Mouse (Mus musculus): Measurements from ENCODE around the gene Gm11541.

The Gm11541 gene

GRCm38 (mm10) chr11:94704472-94704871 is at the start of gene Gm11541:
Gm11541 (minus strand) TSS chr11:94704499.
- DNase-seq (ENCODE audit: low spot score in 2 of 2) = no peak

GRCm38 (mm10) chr11:94752946-94753713 is 48.8 kb upstream of the Gm11541 start:
- no peak for DNase-seq (ENCODE audit: low spot score in 2 of 2)

DNA sequence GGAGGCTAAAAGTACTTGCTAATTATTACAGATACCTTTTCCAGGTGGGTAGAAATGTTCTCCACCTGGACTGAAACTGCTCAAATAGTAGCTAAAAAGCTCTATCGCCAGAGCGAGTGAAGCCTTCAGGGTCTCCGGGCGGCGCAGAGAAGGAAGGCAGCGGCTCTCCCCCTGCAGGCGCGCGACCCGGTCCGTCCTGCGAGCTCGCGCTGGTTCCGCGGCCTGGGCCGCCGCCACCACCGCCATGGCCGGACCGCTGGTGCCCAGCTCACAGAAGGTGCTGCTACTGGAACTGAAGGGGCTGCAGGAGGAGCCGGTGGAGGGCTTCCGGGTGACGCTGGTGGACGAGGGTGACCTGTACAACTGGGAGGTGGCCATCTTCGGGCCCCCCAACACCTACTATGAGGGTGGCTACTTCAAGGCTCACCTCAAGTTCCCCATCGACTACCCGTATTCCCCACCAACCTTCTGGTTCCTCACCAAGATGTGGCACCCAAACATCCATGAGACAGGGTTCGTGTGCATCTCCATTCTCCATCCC is 37.5 kb upstream of the Gm11541 start, which contains the start of gene Cdc34b:
Cdc34b (plus strand) TSS at position 51 of the 541 bp plus-strand sequence.
- no peak for DNase-seq (ENCODE audit: low spot score in 2 of 2)

DNA sequence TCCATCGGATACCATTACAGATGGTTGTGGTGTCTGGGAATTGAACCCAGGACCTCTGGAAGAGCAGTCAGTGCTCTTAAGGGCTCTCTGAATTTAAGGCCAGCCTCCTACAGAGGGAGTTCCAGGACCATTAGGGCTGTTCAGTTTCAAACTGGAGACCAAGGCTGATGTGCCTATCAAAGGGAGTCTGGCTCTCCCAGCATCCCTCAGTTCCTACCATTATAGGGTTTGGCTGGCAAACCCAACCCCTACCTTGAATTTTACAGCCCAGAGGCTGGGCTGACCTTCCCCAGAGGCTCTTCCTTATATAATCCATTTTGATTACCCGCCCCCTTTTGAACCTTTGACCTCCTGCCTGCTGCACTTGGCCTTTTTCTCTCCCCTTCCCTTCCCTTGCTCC is 31.4 kb upstream of the Gm11541 start:
- no peak for DNase-seq (ENCODE audit: low spot score in 2 of 2)

DNA sequence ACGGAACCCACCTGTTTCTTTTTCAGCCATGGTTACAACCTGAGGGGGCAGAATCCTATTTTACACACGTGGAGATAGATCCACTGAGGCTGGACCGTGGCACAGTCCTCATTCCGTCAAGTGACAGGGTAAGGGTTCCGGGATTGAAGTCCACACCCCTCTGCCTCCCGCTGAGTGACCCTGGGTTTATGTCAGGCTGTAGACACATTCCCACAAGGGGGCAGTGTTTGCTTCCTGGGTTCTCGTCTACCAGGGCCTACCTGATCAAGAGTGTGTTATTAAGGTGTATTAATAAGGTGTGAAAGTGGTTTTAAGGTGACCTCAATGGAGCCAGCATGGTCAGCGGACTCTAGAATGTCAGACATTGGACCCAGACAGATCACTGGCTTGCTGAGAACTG is 28.5 kb upstream of the Gm11541 start:
- DNase-seq (ENCODE audit: low spot score in 2 of 2) = no peak

GRCm38 (mm10) chr11:94731229-94731628 is 26.9 kb upstream of the Gm11541 start:
- DNase-seq (ENCODE audit: low spot score in 2 of 2) = no peak

- DNase-seq (ENCODE audit: low spot score in 2 of 2) = peak in 1 of 2 experiments; percentile 67
Measured at GRCm38 (mm10) chr11:94730261-94730660, 26.0 kb upstream of the Gm11541 start.

GRCm38 (mm10) chr11:94729565-94729964 is 25.3 kb upstream of the Gm11541 start:
- no peak for DNase-seq (ENCODE audit: low spot score in 2 of 2)

- no peak for DNase-seq (ENCODE audit: low spot score in 2 of 2)
Measured at GRCm38 (mm10) chr11:94728545-94728944, 24.2 kb upstream of the Gm11541 start.

- no peak for DNase-seq (ENCODE audit: low spot score in 2 of 2)
Measured at GRCm38 (mm10) chr11:94727306-94727705, 23.0 kb upstream of the Gm11541 start.

DNA sequence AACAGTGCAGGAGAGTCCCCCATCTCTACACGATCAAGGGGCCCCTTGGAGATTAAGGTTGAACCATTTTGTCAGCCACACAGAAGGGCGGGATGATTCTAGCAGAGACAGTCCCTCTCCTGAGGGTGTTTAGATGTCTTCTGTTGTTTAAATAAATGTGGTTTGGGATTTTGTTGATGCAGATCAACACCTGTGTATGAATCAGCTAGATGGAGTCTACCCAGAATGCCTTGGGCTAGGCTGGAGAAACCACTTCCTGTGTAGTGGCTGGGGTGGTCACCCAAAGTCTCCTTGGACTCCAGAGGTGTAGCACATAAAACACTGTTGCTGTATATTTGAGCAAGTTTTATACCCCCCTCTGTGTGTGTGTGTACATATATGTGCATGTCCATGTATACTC is 14.9 kb upstream of the Gm11541 start:
- no peak for DNase-seq (ENCODE audit: low spot score in 2 of 2)

- DNase-seq (ENCODE audit: low spot score in 2 of 2) = no peak
Measured at GRCm38 (mm10) chr11:94718113-94718909, 14.0 kb upstream of the Gm11541 start.

DNA sequence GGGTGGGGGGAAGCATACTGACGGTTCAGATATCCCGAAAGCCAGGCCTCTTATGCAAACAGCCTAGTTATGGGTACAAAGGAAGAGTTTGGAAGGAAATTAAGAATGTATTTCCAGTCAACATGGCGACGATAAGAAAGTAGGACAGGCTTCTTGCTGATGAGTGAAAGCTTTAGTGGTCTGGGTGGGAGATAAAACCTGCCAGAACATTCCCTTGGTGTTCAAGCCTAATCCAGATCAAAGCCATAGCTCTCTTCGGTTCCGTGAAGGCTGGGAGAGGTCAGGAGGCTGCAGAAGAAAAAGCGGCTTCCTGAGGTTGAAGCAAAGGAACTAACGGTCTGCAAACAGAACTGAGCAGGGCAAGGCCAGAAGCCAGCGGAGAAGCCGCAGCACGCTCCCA is 12.9 kb upstream of the Gm11541 start:
- no peak for DNase-seq (ENCODE audit: low spot score in 2 of 2)

DNA sequence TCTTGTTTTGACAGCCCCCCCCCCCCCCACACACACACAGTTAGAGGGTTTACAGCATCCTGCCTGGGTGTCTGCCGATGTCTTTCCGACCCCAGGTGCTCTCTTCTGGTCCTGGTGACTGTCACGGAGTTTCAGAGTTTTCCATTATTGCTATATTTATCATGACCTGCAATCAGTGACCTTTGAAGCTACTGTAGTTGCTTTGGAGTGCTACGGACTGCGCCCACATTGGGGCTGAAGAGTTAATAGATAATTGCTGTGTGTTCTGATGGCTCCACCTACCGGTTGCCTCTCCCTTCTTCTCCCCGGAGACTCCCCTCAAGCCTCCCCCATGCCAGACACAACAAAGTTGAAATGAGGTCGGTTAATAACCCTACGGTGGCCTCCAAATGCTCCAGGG is 12.5 kb upstream of the Gm11541 start:
- no peak for DNase-seq (ENCODE audit: low spot score in 2 of 2)

DNA sequence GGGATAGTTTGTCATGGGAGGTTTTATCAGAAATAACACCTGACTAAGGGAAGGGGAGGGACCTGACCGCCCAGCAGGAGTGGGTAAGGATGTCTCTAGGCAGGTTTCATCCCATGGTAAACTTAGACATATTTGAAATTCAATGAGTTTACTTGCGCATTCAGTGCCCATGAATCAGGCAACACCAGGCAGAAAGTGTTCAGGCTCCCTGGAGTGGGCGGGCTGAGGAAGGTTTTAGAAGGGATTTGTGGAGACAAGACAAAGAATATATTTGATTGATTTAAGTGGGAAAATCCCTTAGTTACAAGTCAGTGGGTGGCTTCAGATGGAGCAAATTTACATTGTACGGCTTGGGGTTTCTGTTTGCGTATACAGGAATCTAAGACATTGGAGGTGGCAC is 11.3 kb upstream of the Gm11541 start:
- peak; percentile 17 to 31 for DNase-seq (ENCODE audit: low spot score in 2 of 2)

GRCm38 (mm10) chr11:94713246-94713860 is 9.1 kb upstream of the Gm11541 start:
- no peak for DNase-seq (ENCODE audit: low spot score in 2 of 2)

DNA sequence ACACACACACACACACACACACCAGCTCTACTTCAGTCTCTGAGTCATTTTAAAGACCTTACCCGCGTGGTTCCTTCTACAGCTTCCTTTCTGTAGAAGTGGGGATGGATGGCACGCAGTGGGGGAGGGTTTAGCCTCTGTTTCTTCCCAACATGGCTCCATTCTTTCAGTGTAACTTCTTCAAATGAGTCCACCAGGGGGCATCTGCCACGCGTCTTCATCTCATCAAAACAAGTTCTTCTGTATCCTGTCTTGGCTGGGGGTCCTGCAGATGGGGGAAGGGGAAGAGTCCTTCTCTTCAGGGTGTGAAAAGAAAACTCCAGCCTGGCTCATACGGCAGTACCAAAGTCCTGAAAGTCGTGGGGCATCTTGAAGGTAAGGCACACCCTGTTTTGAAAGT is 279 bp downstream of the Gm11541 start:
- DNase-seq (ENCODE audit: low spot score in 2 of 2) = no peak

DNA sequence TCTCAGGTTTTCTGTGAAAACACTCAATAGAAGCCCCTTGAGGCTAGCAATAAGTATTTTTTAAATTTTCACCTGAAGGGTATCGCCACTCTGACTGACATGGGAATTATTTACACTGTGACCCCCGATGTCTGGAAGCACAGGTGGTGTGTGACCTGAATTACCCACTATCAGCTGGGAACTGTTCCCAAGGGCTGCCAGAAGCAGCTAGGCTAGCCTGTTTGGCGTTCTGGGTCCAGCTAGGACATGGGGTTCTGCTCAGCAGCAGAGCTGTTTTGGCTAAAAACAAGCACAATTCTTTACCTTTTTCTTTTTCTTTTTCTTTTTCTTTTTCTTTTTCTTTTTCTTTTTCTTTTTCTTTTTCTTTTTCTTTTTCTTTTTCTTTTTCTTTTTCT is 2.1 kb downstream of the Gm11541 start:
- no peak for DNase-seq (ENCODE audit: low spot score in 2 of 2)

DNA sequence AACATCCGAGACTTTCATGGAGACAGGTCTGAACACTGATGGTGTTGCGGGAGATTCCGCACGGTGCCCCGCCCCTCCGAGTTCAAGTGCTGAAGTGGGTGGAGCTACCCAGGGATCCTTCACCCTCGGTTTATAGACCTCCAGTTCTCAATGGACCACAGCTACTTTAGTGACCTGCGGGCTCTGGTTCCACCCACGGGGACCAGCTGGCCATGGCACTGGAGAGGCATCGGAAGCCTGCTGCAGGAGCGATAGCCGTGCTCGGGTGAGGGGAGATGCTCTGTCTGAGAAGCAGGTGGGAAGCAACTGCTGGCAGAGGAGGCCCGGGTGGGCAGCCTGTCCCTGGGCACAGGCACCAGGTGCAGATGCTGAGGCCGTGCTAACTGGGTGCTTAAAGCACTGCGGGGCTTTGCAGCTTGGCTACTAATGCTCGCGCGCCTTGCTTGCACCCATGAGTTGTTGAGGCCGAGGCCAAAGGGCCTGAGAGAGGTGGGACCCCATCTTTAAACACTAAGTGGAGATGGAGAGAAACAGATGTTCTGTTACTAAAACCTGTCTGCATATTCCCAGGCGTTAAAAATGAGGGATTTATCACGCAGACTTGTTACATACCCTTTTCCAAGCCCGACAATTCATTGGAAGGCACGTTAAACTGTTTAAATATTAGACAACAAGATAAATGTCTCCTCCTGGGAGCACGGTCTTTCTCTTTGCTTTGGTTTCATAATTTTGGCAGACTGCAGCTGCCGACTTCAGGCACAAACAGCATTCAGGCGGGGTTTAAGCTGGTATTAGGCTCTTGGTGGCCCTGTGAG is 2.7 kb downstream of the Gm11541 start:
- DNase-seq (ENCODE audit: low spot score in 2 of 2) = no peak

GRCm38 (mm10) chr11:94699399-94699798 is 4.9 kb downstream of the Gm11541 start:
- no peak for DNase-seq (ENCODE audit: low spot score in 2 of 2)

DNA sequence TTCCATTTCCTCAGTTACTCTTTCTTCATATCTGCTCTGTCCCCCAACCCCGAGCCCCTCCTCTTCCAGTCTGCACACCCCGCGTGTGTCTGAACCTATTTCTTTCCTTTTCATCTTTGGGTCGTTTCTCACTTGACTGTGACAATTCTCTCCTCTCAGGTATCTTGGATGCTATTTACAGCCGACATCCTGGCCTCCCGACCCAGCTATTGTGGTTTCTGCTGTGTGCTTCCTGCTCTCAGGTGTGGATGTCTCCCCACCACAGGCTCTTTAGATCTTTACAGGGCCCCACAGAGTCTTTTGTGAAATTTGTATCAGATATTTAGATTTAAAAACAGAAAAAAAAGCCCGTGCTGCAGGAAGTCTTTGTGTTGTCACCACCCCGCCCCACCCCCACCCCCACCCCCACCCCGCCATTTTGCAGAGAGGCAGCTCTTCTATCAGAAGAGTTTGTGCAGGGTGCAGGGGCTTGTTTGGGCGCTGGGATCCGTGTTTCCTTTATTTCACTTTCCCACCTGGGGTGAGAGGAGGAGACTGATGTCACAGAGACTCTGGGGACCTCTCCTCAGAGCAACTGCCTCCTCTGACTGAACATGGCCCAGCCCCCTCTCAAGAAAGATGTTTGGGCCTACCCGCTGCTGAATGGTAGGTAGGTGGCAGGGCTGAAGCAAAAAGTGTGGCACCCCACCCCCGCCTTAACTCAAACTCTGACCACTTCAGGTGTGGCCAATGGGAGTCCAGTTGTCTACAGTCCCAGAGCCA is 6.4 kb downstream of the Gm11541 start:
- DNase-seq (ENCODE audit: low spot score in 2 of 2) = no peak

All from frontal cortex, postnatal 14 days (tissue).